ENCODE assay signal across 8 mouse cellular contexts in genomic region chr11:101910230-101910946, GRCm38 (mm10). TPM values are rescaled to one million over a fixed set of nuclear protein-coding genes. Genes with fewer than 3 reads are reported as not detected.
DNase-seq lines count a peak whose midpoint lies in the region; ATAC-seq and TF ChIP-seq lines count a peak whose summit lies in the region.

No protein-coding gene starts in this region.

- no peaks in the 10 kb centered on the region for H3K9me3 ChIP-seq in liver, embryonic 12.5 days (replicated peaks)
- no peaks in the 10 kb centered on the region for H3K9me3 ChIP-seq in intestine, embryonic 16.5 days (ENCODE audit: control insufficient read depth, low read length)

- no peak overlapping the region for H3ac ChIP-seq in myocyte (ENCODE audit: control insufficient read depth, insufficient read length)

- H3K27ac ChIP-seq in liver, embryonic 12.5 days, result no peak overlapping the region
- no peak overlapping the region for H3K27ac ChIP-seq in intestine, embryonic 16.5 days (ENCODE audit: low read length)

- intact Hi-C loops in left cerebral cortex, postnatal 25 days (cut with DNase I), result loop anchor here (1.0 kb wide), 2 partner anchors 97 to 147 kb away; no protein-coding TSS in a partner anchor

- H3K27me3 ChIP-seq in liver, embryonic 12.5 days (replicated peaks), result peaks cover 64% of the 10 kb centered on the region
- no peaks in the 10 kb centered on the region; the same call in 1 of the 2 replicates for H3K27me3 ChIP-seq in intestine, embryonic 16.5 days (replicated peaks; ENCODE audit: control insufficient read depth, insufficient read depth, low read length)
- H3K27me3 ChIP-seq in myocyte (ENCODE audit: control insufficient read depth, insufficient read depth, insufficient read length), result peaks cover 20% of the 10 kb centered on the region

- WGBS in liver, embryonic 12.5 days (ENCODE audit: insufficient replicate concordance), result 19% methylated on average over 21 of the region's 21 CpGs
- 26% methylated on average over 21 of the region's 21 CpGs for WGBS in intestine, embryonic 16.5 days

- no peak overlapping the region for H3K4me3 ChIP-seq in liver, embryonic 12.5 days
- H3K4me3 ChIP-seq in intestine, embryonic 16.5 days (ENCODE audit: low read length), result no peak overlapping the region
- no peak overlapping the region for H3K4me3 ChIP-seq in myocyte

- DNase-seq in liver, result peak; percentile 76
- DNase-seq in cerebellum, postnatal 25 days, result peak; percentile 93 to 94
- DNase-seq in gastrocnemius, postnatal 10 days, result peak; percentile 86
- peak; percentile 79 to 82 for DNase-seq in left cerebral cortex, postnatal 25 days (ENCODE audit: low spot score in 2 of 2)
- DNase-seq in spleen, postnatal 36 days (ENCODE audit: low spot score in 2 of 2), result peak; percentile 40 to 49

- no peak overlapping the region for H3K4me2 ChIP-seq in liver, embryonic 12.5 days
- H3K4me2 ChIP-seq in intestine, embryonic 16.5 days (ENCODE audit: low read depth, low read length), result no peak overlapping the region
- H3K4me2 ChIP-seq in myocyte (ENCODE audit: low read depth), result peak overlapping the region; percentile 20

- no peaks in the 10 kb centered on the region for H3K79me2 ChIP-seq in myocyte (ENCODE audit: control insufficient read depth, insufficient read depth)

- no peak overlapping the region for H3K9ac ChIP-seq in liver, embryonic 12.5 days
- no peak overlapping the region for H3K9ac ChIP-seq in intestine, embryonic 16.5 days (ENCODE audit: low read depth, low read length)

- H3K4me1 ChIP-seq in liver, embryonic 12.5 days, result no peaks in the 10 kb centered on the region
- H3K4me1 ChIP-seq in intestine, embryonic 16.5 days (ENCODE audit: control insufficient read depth, insufficient read depth, low read length), result no peaks in the 10 kb centered on the region

- no peaks in the 10 kb centered on the region for H3K36me3 ChIP-seq in liver, embryonic 12.5 days
- no peaks in the 10 kb centered on the region for H3K36me3 ChIP-seq in intestine, embryonic 16.5 days (ENCODE audit: control insufficient read depth, insufficient read depth, low read length)
- no peaks in the 10 kb centered on the region for H3K36me3 ChIP-seq in myocyte (ENCODE audit: control insufficient read depth, insufficient read depth)

- no peak for ATAC-seq in liver, embryonic 12.5 days
- peak; percentile 23; the same call in 1 of the 2 replicates for ATAC-seq in intestine, embryonic 16.5 days

- no peak for TF ChIP-seq POLR2A in myocyte (IDR thresholded peaks at IDR 0.05; ENCODE audit: insufficient read length, low read depth)

TF ChIP-seq in myocyte, 11 proteins besides CTCF, POLR2A, EP300 and RAD21:
- TF ChIP-seq POLR2AphosphoS2 (IDR thresholded peaks at IDR 0.05; ENCODE audit: insufficient read length, low read depth) (no peak), CEBPB (IDR thresholded peaks at IDR 0.05; ENCODE audit: insufficient read depth, poor library complexity, severe bottlenecking) (no peak), SRF (IDR thresholded peaks at IDR 0.05; ENCODE audit: control insufficient read depth, insufficient read length, low read depth) (no peak), MYOD1 (IDR thresholded peaks at IDR 0.05; ENCODE audit: control insufficient read depth in 1 of 3, insufficient read length in 2 of 3, low read depth in 2 of 3) (no peak), TCF3 (IDR thresholded peaks at IDR 0.05; ENCODE audit: insufficient read length, low read depth) (no peak), TCF12 (IDR thresholded peaks at IDR 0.05; ENCODE audit: insufficient read depth, poor library complexity, severe bottlenecking) (no peak), REST (IDR thresholded peaks at IDR 0.05; ENCODE audit: insufficient read depth, insufficient read length) (no peak), MYOG (IDR thresholded peaks at IDR 0.05; ENCODE audit: control insufficient read depth in 1 of 3, insufficient read depth in 1 of 3, insufficient read length in 2 of 3, low read depth in 2 of 3) (no peak), E2F4 (IDR thresholded peaks at IDR 0.05; ENCODE audit: insufficient read depth) (no peak), USF1 (IDR thresholded peaks at IDR 0.05; ENCODE audit: low read depth) (no peak)

RNA-seq across cellular contexts. Expression of gene Meox1, which starts 16.2 kb away (rescaled TPM):
- polyA plus RNA-seq in liver, embryonic 12.5 days (2016; fragmentation: Nextera tagmentation; extraction: Ambion mirVana), result 0.72 and 1.3 TPM in 2 replicates
- 10 to 100 TPM; 11.7 to 12.3 TPM for total RNA-seq in gastrocnemius, postnatal 10 days (2021)
- 5.0 and 5.1 TPM in 2 replicates for polyA plus RNA-seq in intestine, embryonic 16.5 days (2015; fragmentation: Nextera tagmentation; extraction: Ambion mirVana)
- under 1 TPM; 0.53 to 0.78 TPM for total RNA-seq in left cerebral cortex, postnatal 25 days (2021)
- polyA plus RNA-seq in myocyte (2012; fragmentation: generic; extraction: Trizol), result 0.16 TPM

RNA-seq across cellular contexts. Expression of gene Sost, which starts 56.4 kb away (rescaled TPM):
- 0.10 TPM in 2 replicates for polyA plus RNA-seq in liver, embryonic 12.5 days (2016; fragmentation: Nextera tagmentation; extraction: Ambion mirVana)
- total RNA-seq in gastrocnemius, postnatal 10 days (2021), result under 1 TPM in 1 of 2 experiments, not detected in 1; 0.41 TPM
- polyA plus RNA-seq in intestine, embryonic 16.5 days (2015; fragmentation: Nextera tagmentation; extraction: Ambion mirVana), result 0.12 TPM in 1 of 2 replicates, not detected in the other
- total RNA-seq in left cerebral cortex, postnatal 25 days (2021), result not detected
- polyA plus RNA-seq in myocyte (2012; fragmentation: generic; extraction: Trizol), result 0.25 TPM
